Mouse (Mus musculus): Measurements from ENCODE around the gene Cobll1. TPM values are rescaled to one million over a fixed set of nuclear protein-coding genes. Genes with fewer than 3 reads are reported as not detected.

Gene Cobll1
- total RNA-seq, 1 experiment, result 2.2 TPM

GRCm38 (mm10) chr2:65195233-65196010 lies 43.8 kb downstream of the Cobll1 start:
- no peak overlapping the region for H3K9ac ChIP-seq (ENCODE audit: insufficient read depth, low read depth, low read length, poor library complexity, severe bottlenecking)
- in situ Hi-C loops (cut with MboI; ENCODE audit: low sequenced_read_pairs in 2 of 2, unreplicated experiment in 2 of 2), result no loop called here
- TF ChIP-seq MAFK (IDR thresholded peaks at IDR 0.05; ENCODE audit: insufficient read depth, low read depth, low read length) (no peak), ZNF384 (IDR thresholded peaks at IDR 0.05; ENCODE audit: low read depth, low read length) (no peak)

GRCm38 (mm10) chr2:65193091-65193795 lies 46.0 kb downstream of the Cobll1 start:
- Histone ChIP-seq H3K9me3 (ENCODE audit: control insufficient read depth, insufficient read depth, low read depth, low read length) (no peaks in the 10 kb centered on the region), H3K4me3 (ENCODE audit: insufficient read depth in 1 of 2, low read depth in 1 of 2, low read length in 2 of 2, poor library complexity in 1 of 2, severe bottlenecking in 1 of 2) (no peak overlapping the region), H3K27ac (ENCODE audit: insufficient read depth, low read depth, low read length, poor library complexity, severe bottlenecking) (no peak overlapping the region), H3K9ac (ENCODE audit: insufficient read depth, low read depth, low read length, poor library complexity, severe bottlenecking) (no peak overlapping the region), H3K4me1 (ENCODE audit: control insufficient read depth in 2 of 2, insufficient read depth in 2 of 2, low read length in 2 of 2, poor library complexity in 1 of 2) (peaks cover 2 to 3% of the 10 kb centered on the region in 2 experiments; a peak in 1 of 4 replicates), H3K36me3 (ENCODE audit: control insufficient read depth, insufficient read depth, low read length, poor library complexity, severe bottlenecking) (no peaks in the 10 kb centered on the region)
- in situ Hi-C loops (cut with MboI; ENCODE audit: low sequenced_read_pairs in 2 of 2, unreplicated experiment in 2 of 2), result no loop called here
- TF ChIP-seq ZNF384 (IDR thresholded peaks at IDR 0.05; ENCODE audit: low read depth, low read length) (no peak), CHD2 (IDR thresholded peaks at IDR 0.05; ENCODE audit: low read depth, low read length) (no peak), MAFK (IDR thresholded peaks at IDR 0.05; ENCODE audit: insufficient read depth, low read depth, low read length) (no peak), ZC3H11A (IDR thresholded peaks at IDR 0.05; ENCODE audit: borderline replicate concordance, low read depth, low read length) (no peak), HCFC1 (IDR thresholded peaks at IDR 0.05; ENCODE audit: borderline replicate concordance, insufficient read depth, low read length) (no peak)
- DNase-seq (ENCODE audit: low read depth, low spot score), result no peak

More at GRCm38 (mm10) chr2:65195233-65196010, 43.8 kb downstream of the Cobll1 start:
- Histone ChIP-seq H3K36me3 (ENCODE audit: control insufficient read depth, insufficient read depth, low read length, poor library complexity, severe bottlenecking) (no peaks in the 10 kb centered on the region), H3K9me3 (ENCODE audit: control insufficient read depth, insufficient read depth, low read depth, low read length) (no peaks in the 10 kb centered on the region), H3K27ac (ENCODE audit: insufficient read depth, low read depth, low read length, poor library complexity, severe bottlenecking) (no peak overlapping the region), H3K4me3 (ENCODE audit: insufficient read depth in 1 of 2, low read depth in 1 of 2, low read length in 2 of 2, poor library complexity in 1 of 2, severe bottlenecking in 1 of 2) (no peak overlapping the region), H3K4me1 (ENCODE audit: control insufficient read depth in 2 of 2, insufficient read depth in 2 of 2, low read length in 2 of 2, poor library complexity in 1 of 2) (peaks cover 2 to 3% of the 10 kb centered on the region in 2 experiments; a peak in 1 of 4 replicates)
- no peak for DNase-seq (ENCODE audit: low read depth, low spot score)

DNA sequence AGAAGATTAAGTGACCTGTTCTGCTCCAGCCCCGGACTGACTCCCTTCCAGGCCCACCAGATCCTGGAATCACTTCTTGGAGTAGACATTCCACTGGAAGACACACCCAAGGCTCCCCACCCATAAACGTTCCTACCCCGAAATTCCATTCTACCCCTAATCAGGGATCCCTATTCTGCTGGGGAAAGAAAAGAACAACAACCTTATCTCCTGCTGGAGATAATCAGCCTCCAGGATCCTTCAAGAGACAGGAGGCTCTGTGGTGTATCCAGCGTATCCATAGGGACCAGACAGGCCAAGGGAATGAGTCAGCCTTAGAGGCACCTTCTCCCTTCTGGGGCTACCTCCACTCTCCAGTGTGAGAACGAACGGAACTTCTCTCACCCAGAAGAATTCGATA lies 47.8 kb downstream of the Cobll1 start:
- TF ChIP-seq CHD2 (IDR thresholded peaks at IDR 0.05; ENCODE audit: low read depth, low read length), result no peak
- no peak for TF ChIP-seq HCFC1 (IDR thresholded peaks at IDR 0.05; ENCODE audit: borderline replicate concordance, insufficient read depth, low read length)
- no peak; the same call in 1 of the 2 replicates for TF ChIP-seq MAFK (IDR thresholded peaks at IDR 0.05; ENCODE audit: insufficient read depth, low read depth, low read length)
- TF ChIP-seq ZNF384 (IDR thresholded peaks at IDR 0.05; ENCODE audit: low read depth, low read length), result no peak
- TF ChIP-seq ZC3H11A (IDR thresholded peaks at IDR 0.05; ENCODE audit: borderline replicate concordance, low read depth, low read length), result no peak
- no peak overlapping the region for H3K27ac ChIP-seq (ENCODE audit: insufficient read depth, low read depth, low read length, poor library complexity, severe bottlenecking)

DNA sequence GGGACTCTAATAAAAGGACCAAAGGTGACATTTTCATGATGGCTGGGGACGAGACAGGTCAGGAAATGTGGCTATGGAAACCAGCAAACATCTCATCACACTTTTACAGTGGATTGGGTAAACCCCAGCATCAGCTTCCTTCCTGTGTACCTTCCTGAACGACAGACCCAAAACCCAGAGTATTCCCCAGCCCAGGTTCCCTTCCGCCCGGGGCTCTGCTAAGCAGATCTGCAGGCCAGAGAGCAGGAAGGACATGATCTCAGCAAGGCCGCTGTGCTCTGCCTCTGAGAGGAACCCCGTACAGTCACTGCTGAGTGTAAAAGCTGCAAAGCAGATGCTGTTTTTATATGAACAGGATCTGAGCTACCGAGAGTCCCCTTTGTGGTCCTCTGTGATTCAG lies 49.9 kb downstream of the Cobll1 start:
- no peak for DNase-seq (ENCODE audit: low read depth, low spot score)
- H3K4me1 ChIP-seq (ENCODE audit: control insufficient read depth in 2 of 2, insufficient read depth in 2 of 2, low read length in 2 of 2, poor library complexity in 1 of 2), result peaks cover 2 to 3% of the 10 kb centered on the region in 2 experiments; a peak in 1 of 4 replicates
- TF ChIP-seq HCFC1 (IDR thresholded peaks at IDR 0.05; ENCODE audit: borderline replicate concordance, insufficient read depth, low read length) (no peak), MAFK (IDR thresholded peaks at IDR 0.05; ENCODE audit: insufficient read depth, low read depth, low read length) (no peak), CHD2 (IDR thresholded peaks at IDR 0.05; ENCODE audit: low read depth, low read length) (no peak)
- H3K36me3 ChIP-seq (ENCODE audit: control insufficient read depth, insufficient read depth, low read length, poor library complexity, severe bottlenecking), result no peaks in the 10 kb centered on the region
- H3K27ac ChIP-seq (ENCODE audit: insufficient read depth, low read depth, low read length, poor library complexity, severe bottlenecking), result no peak overlapping the region
- in situ Hi-C loops (cut with MboI; ENCODE audit: low sequenced_read_pairs in 2 of 2, unreplicated experiment in 2 of 2), result no loop called here
- H3K9ac ChIP-seq (ENCODE audit: insufficient read depth, low read depth, low read length, poor library complexity, severe bottlenecking), result no peak overlapping the region
- no peaks in the 10 kb centered on the region for H3K9me3 ChIP-seq (ENCODE audit: control insufficient read depth, insufficient read depth, low read depth, low read length)
- H3K4me3 ChIP-seq (ENCODE audit: insufficient read depth in 1 of 2, low read depth in 1 of 2, low read length in 2 of 2, poor library complexity in 1 of 2, severe bottlenecking in 1 of 2), result no peak overlapping the region

More for the DNA sequence above, 47.8 kb downstream of the Cobll1 start:
- H3K4me3 ChIP-seq (ENCODE audit: insufficient read depth in 1 of 2, low read depth in 1 of 2, low read length in 2 of 2, poor library complexity in 1 of 2, severe bottlenecking in 1 of 2), result no peak overlapping the region
- H3K4me1 ChIP-seq (ENCODE audit: control insufficient read depth in 2 of 2, insufficient read depth in 2 of 2, low read length in 2 of 2, poor library complexity in 1 of 2), result peaks cover 2 to 3% of the 10 kb centered on the region in 2 experiments; a peak in 1 of 4 replicates
- DNase-seq (ENCODE audit: low read depth, low spot score), result peak; percentile 22
- no peaks in the 10 kb centered on the region for H3K36me3 ChIP-seq (ENCODE audit: control insufficient read depth, insufficient read depth, low read length, poor library complexity, severe bottlenecking)
- in situ Hi-C loops (cut with MboI; ENCODE audit: low sequenced_read_pairs in 2 of 2, unreplicated experiment in 2 of 2), result no loop called here
- H3K9ac ChIP-seq (ENCODE audit: insufficient read depth, low read depth, low read length, poor library complexity, severe bottlenecking), result no peak overlapping the region
- no peaks in the 10 kb centered on the region for H3K9me3 ChIP-seq (ENCODE audit: control insufficient read depth, insufficient read depth, low read depth, low read length)

Measured in ES-E14 (cell line).